Mouse (Mus musculus) bone marrow, adult 2 months (tissue): Measurements from ENCODE around the gene Crb1.

Experiments
- CTCF ChIP-seq: fragments of 200-500 bp; IDR thresholded peaks from 2 replicates; pipeline ENCODE4 v1.5.1; 2011; ENCODE audit warnings: low read length, control low read depth; ENCODE audit not compliant: control insufficient read depth, insufficient read depth
- POLR2A ChIP-seq: fragments of 200-500 bp; IDR thresholded peaks from 2 replicates; pipeline ENCODE4 v1.6.1; 2011; ENCODE audit warnings: low read depth, mild to moderate bottlenecking, control low read depth, low read length, borderline replicate concordance; ENCODE audit not compliant: control insufficient read depth

DNA sequence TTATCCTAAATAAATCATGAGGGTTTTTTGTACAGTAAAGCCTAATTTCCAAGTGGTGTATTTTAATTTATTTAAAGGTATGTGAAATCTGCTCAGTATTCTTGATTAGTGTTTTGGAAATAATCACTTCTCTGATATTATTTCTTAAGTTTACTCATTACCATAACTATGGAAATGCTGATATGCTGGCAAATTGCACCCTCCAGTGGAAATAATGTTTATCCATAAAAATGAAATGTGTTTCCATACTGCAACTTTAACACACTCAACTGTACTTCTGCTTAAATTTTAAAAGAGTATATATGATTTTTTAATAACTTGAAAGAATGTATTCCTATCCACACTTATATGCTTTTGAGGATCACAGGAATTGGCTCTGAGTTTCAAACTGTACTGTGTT is 28.9 kb upstream of the Crb1 start:
- TF ChIP-seq CTCF (no peak), POLR2A (no peak)
